Mouse (Mus musculus) testis, adult 2 months (tissue): ENCODE results near the gene Mrgbp.

Source experiments
- CTCF ChIP-seq: fragments of 200-500 bp; IDR thresholded peaks from 2 replicates; pipeline ENCODE4 v1.5.1; 2012; ENCODE audit warnings: low read depth, mild to moderate bottlenecking, inconsistent platforms, low read length, moderate library complexity; ENCODE audit not compliant: control insufficient read depth, insufficient read depth, insufficient replicate concordance
- POLR2A ChIP-seq: fragments of 200-500 bp; IDR thresholded peaks from 2 replicates; pipeline ENCODE4 v1.6.1; 2012; ENCODE audit warnings: low read depth, mild to moderate bottlenecking, inconsistent platforms, low read length, moderate library complexity; ENCODE audit not compliant: control insufficient read depth

DNA sequence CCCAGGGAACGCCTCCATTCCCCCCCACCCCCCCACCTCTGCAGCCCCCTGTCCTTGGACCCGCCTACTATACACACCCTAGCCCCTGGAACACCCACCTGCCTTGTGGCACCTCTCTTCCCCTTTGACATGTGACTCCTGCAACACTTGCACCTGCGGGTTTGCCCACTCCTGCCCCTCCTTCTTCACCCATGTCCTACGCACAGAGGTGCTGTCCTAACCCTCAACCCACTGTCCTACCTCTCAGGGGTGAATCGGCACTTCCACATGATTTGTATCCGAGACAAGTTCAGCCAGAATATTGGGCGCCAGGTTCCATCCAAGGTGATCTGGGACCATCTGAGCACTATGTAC lies 2.0 kb downstream of the Mrgbp start:
- TF ChIP-seq CTCF (no peak), POLR2A (no peak)
